Mouse (Mus musculus) C2C12 (cell line): Measurements from ENCODE around the gene Tnfaip8l2.

Experiments
- CTCF ChIP-seq: IDR thresholded peaks from one replicate; pipeline ENCODE4 v1.5.1; 2011; ENCODE audit not compliant: control insufficient read depth, insufficient read depth, insufficient read length
- FOSL1 ChIP-seq: IDR thresholded peaks from one replicate; pipeline ENCODE4 v1.8.0; 2011; ENCODE audit warnings: mild to moderate bottlenecking, low read length; ENCODE audit not compliant: poor library complexity, insufficient read depth, severe bottlenecking
- MAX ChIP-seq: IDR thresholded peaks from one replicate; pipeline ENCODE4 v1.6.1; 2011; ENCODE audit warnings: mild to moderate bottlenecking, control low read depth
- MYOD1 ChIP-seq: IDR thresholded peaks from one replicate; pipeline ENCODE4 v1.6.1; 2011; ENCODE audit warnings: low read depth; ENCODE audit not compliant: control insufficient read depth, insufficient read length
- MYOG ChIP-seq: IDR thresholded peaks from one replicate; pipeline ENCODE4 v1.6.1; 2011; ENCODE audit not compliant: control insufficient read depth, insufficient read length; ENCODE audit errors: extremely low read depth
- USF1 ChIP-seq: IDR thresholded peaks from one replicate; pipeline ENCODE4 v1.6.1; 2011; ENCODE audit warnings: low read depth, mild to moderate bottlenecking, control low read depth, moderate library complexity

- TF ChIP-seq CTCF = no peak
- TF ChIP-seq MAX = no peak
- TF ChIP-seq USF1 = no peak
- no peak for TF ChIP-seq MYOG
- no peak for TF ChIP-seq FOSL1
- no peak for TF ChIP-seq MYOD1
Measured at GRCm38 (mm10) chr3:95133680-95134101, 8.5 kb downstream of the Tnfaip8l2 start, which contains the start of the genes Scnm1 and Lysmd1.
